28 mouse cellular contexts compared by ENCODE assay signal in genomic region chr1:149074681-149075080, GRCm38 (mm10).
"Had no signal": no experiment of that assay in that cellular context is flagged by ENCODE, and none has a peak within 500 bp of the region (broad histone marks: within the 10 kb centered on the region; RNA-seq: fewer than 3 reads in every experiment).

No protein-coding gene starts in this region.

- H3K4me1 ChIP-seq: limb, embryonic 10.5 days; limb, embryonic 12.5 days; limb, embryonic 13.5 days; limb, embryonic 15.5 days; liver, embryonic 12.5 days; liver, embryonic 13.5 days; liver, embryonic 15.5 days; lung, embryonic 15.5 days; megakaryocyte, embryonic 14.5 days; midbrain, embryonic 10.5 days; midbrain, embryonic 12.5 days; midbrain, embryonic 13.5 days; midbrain, embryonic 15.5 days; neural tube, embryonic 12.5 days had no signal

- H3K9ac ChIP-seq: limb, embryonic 12.5 days; limb, embryonic 13.5 days; limb, embryonic 15.5 days; liver, embryonic 12.5 days; liver, embryonic 13.5 days; liver, embryonic 14.5 days; liver, embryonic 15.5 days; liver, postnatal 0 days; lung, embryonic 14.5 days; lung, embryonic 15.5 days; midbrain, embryonic 12.5 days; midbrain, embryonic 13.5 days; midbrain, embryonic 15.5 days; neural tube, embryonic 12.5 days had no signal

- DNase-seq: left cerebral cortex, postnatal 4 days; liver; liver, embryonic 13.5 days; liver, postnatal 0 days; lung, adult 18-20 months; lung, adult 2 months; lung, embryonic 14.5 days; lung, postnatal 10 days; lung, postnatal 14 days; lung, postnatal 36 days; lung, postnatal 4 days; midbrain, embryonic 14.5 days had no signal

- H3K9me3 ChIP-seq: limb, embryonic 10.5 days; limb, embryonic 12.5 days; limb, embryonic 13.5 days; limb, embryonic 15.5 days; liver, embryonic 12.5 days; liver, embryonic 13.5 days; liver, embryonic 15.5 days; lung, embryonic 15.5 days; megakaryocyte, embryonic 14.5 days; midbrain, embryonic 10.5 days; midbrain, embryonic 12.5 days; midbrain, embryonic 13.5 days; midbrain, embryonic 15.5 days; neural tube, embryonic 12.5 days had no signal

- H3K4me3 ChIP-seq: limb, embryonic 10.5 days; limb, embryonic 12.5 days; limb, embryonic 13.5 days; limb, embryonic 15.5 days; liver, embryonic 12.5 days; liver, embryonic 13.5 days; liver, embryonic 15.5 days; lung, embryonic 15.5 days; megakaryocyte, embryonic 14.5 days; midbrain, embryonic 10.5 days; midbrain, embryonic 12.5 days; midbrain, embryonic 13.5 days; midbrain, embryonic 15.5 days; myocyte; neural tube, embryonic 12.5 days had no signal

- H3K36me3 ChIP-seq: limb, embryonic 10.5 days; limb, embryonic 12.5 days; limb, embryonic 13.5 days; limb, embryonic 15.5 days; liver, embryonic 12.5 days; liver, embryonic 13.5 days; liver, embryonic 15.5 days; lung, embryonic 15.5 days; midbrain, embryonic 10.5 days; midbrain, embryonic 12.5 days; midbrain, embryonic 13.5 days; midbrain, embryonic 15.5 days; neural tube, embryonic 12.5 days had no signal

- H3K27ac ChIP-seq: limb, embryonic 10.5 days; limb, embryonic 12.5 days; limb, embryonic 13.5 days; limb, embryonic 15.5 days; liver, embryonic 12.5 days; liver, embryonic 13.5 days; liver, embryonic 14.5 days; liver, embryonic 15.5 days; lung, embryonic 15.5 days; macrophage; midbrain, embryonic 10.5 days; midbrain, embryonic 12.5 days; midbrain, embryonic 13.5 days; midbrain, embryonic 15.5 days; neural tube, embryonic 12.5 days had no signal
